Mouse (Mus musculus): ENCODE results near the gene Gm20517. TPM values are rescaled to one million over a fixed set of nuclear protein-coding genes. Genes with fewer than 3 reads are reported as not detected.

The Gm20517 gene
- total RNA-seq, 2 experiments from 2014 or later, result 9.5 to 13.8 TPM

GRCm38 (mm10) chr17:47658741-47659243, 47.4 kb downstream of the Gm20517 start:
- ATAC-seq (replicated peaks; ENCODE audit: low FRiP score, poor library complexity, severe bottlenecking), result no peak

- no peak for ATAC-seq (replicated peaks; ENCODE audit: low FRiP score, poor library complexity, severe bottlenecking)
Observed at GRCm38 (mm10) chr17:47663009-47663713, 51.8 kb downstream of the Gm20517 start.

- ATAC-seq (replicated peaks; ENCODE audit: low FRiP score, poor library complexity, severe bottlenecking), result no peak
Observed at GRCm38 (mm10) chr17:47664474-47664873, 53.1 kb downstream of the Gm20517 start.

GRCm38 (mm10) chr17:47669166-47669565, 57.8 kb downstream of the Gm20517 start:
- ATAC-seq (replicated peaks; ENCODE audit: low FRiP score, poor library complexity, severe bottlenecking), result no peak

- ATAC-seq (replicated peaks; ENCODE audit: low FRiP score, poor library complexity, severe bottlenecking), result no peak
Observed at GRCm38 (mm10) chr17:47671988-47672310, 60.6 kb downstream of the Gm20517 start.

- ATAC-seq (replicated peaks; ENCODE audit: low FRiP score, poor library complexity, severe bottlenecking), result no peak; the same call in 1 of the 2 replicates
Observed at GRCm38 (mm10) chr17:47672311-47673111, 61.1 kb downstream of the Gm20517 start.

GRCm38 (mm10) chr17:47676581-47676980, 65.2 kb downstream of the Gm20517 start:
- peak; percentile 32; the same call in 1 of the 2 replicates for ATAC-seq (replicated peaks; ENCODE audit: low FRiP score, poor library complexity, severe bottlenecking)

- no peak for ATAC-seq (replicated peaks; ENCODE audit: low FRiP score, poor library complexity, severe bottlenecking)
Observed at GRCm38 (mm10) chr17:47678238-47678637, 66.8 kb downstream of the Gm20517 start.

GRCm38 (mm10) chr17:47678702-47679101, 67.3 kb downstream of the Gm20517 start:
- no peak for ATAC-seq (replicated peaks; ENCODE audit: low FRiP score, poor library complexity, severe bottlenecking)

- no peak for ATAC-seq (replicated peaks; ENCODE audit: low FRiP score, poor library complexity, severe bottlenecking)
Observed at GRCm38 (mm10) chr17:47682836-47683235, 71.4 kb downstream of the Gm20517 start.

GRCm38 (mm10) chr17:47687409-47688343, 76.3 kb downstream of the Gm20517 start:
- peak; percentile 94 for ATAC-seq (replicated peaks; ENCODE audit: low FRiP score, poor library complexity, severe bottlenecking)

GRCm38 (mm10) chr17:47688344-47688607, 76.9 kb downstream of the Gm20517 start, which contains the start of gene Tomm6:
TSS of gene Tomm6 (minus strand) at chr17:47688386.
- ATAC-seq (replicated peaks; ENCODE audit: low FRiP score, poor library complexity, severe bottlenecking), result no peak

- ATAC-seq (replicated peaks; ENCODE audit: low FRiP score, poor library complexity, severe bottlenecking), result no peak
Observed at GRCm38 (mm10) chr17:47688608-47689575, 77.5 kb downstream of the Gm20517 start, which contains the start of gene Frs3. TSS of gene Frs3 (plus strand) at chr17:47689030.

- no peak for ATAC-seq (replicated peaks; ENCODE audit: low FRiP score, poor library complexity, severe bottlenecking)
Observed at GRCm38 (mm10) chr17:47689894-47690293, 78.5 kb downstream of the Gm20517 start.

GRCm38 (mm10) chr17:47691650-47692049, 80.3 kb downstream of the Gm20517 start:
- no peak for ATAC-seq (replicated peaks; ENCODE audit: low FRiP score, poor library complexity, severe bottlenecking)

- no peak for ATAC-seq (replicated peaks; ENCODE audit: low FRiP score, poor library complexity, severe bottlenecking)
Observed at GRCm38 (mm10) chr17:47693671-47694441, 82.5 kb downstream of the Gm20517 start.

- no peak for ATAC-seq (replicated peaks; ENCODE audit: low FRiP score, poor library complexity, severe bottlenecking)
Observed at GRCm38 (mm10) chr17:47694442-47694502, 82.9 kb downstream of the Gm20517 start, which contains the start of gene Gm21981. TSS of gene Gm21981 (minus strand) at chr17:47694455.

- ATAC-seq (replicated peaks; ENCODE audit: low FRiP score, poor library complexity, severe bottlenecking), result peak; percentile 87
Observed at GRCm38 (mm10) chr17:47694503-47695336, 83.3 kb downstream of the Gm20517 start, which contains the start of gene Prickle4. TSS of gene Prickle4 (minus strand) at chr17:47694736.

Measured in erythroid progenitor cell, adult 5-6 weeks (primary cell).